Mouse (Mus musculus): Measurements from ENCODE around the gene Mvp.

The Mvp gene

GRCm38 (mm10) chr7:126959780-126960179, 54.6 kb downstream of the Mvp start:
- ATAC-seq (ENCODE audit: insufficient number of reproducible peaks, low FRiP score, low TSS enrichment): no peak

GRCm38 (mm10) chr7:126955125-126955524, 59.3 kb downstream of the Mvp start:
- no peak for ATAC-seq (ENCODE audit: insufficient number of reproducible peaks, low FRiP score, low TSS enrichment)

- ATAC-seq (ENCODE audit: insufficient number of reproducible peaks, low FRiP score, low TSS enrichment): no peak
These were observed 61.8 kb downstream of the Mvp start for GRCm38 (mm10) chr7:126952646-126953045.

- no peak for ATAC-seq (ENCODE audit: insufficient number of reproducible peaks, low FRiP score, low TSS enrichment)
These were observed 62.7 kb downstream of the Mvp start for GRCm38 (mm10) chr7:126951741-126952140.

GRCm38 (mm10) chr7:126950647-126951615, 63.5 kb downstream of the Mvp start:
- no peak for ATAC-seq (ENCODE audit: insufficient number of reproducible peaks, low FRiP score, low TSS enrichment)

GRCm38 (mm10) chr7:126949793-126950646, 64.4 kb downstream of the Mvp start, which contains the start of gene Sez6l2:
TSS of gene Sez6l2 (plus strand) at chr7:126950563.
- peak; percentile 75 for ATAC-seq (ENCODE audit: insufficient number of reproducible peaks, low FRiP score, low TSS enrichment)

GRCm38 (mm10) chr7:126949403-126949792, 65.0 kb downstream of the Mvp start, which contains the start of gene Asphd1:
TSS of gene Asphd1 (minus strand) at chr7:126949582.
- peak; percentile 5; the same call in 1 of the 2 replicates for ATAC-seq (ENCODE audit: insufficient number of reproducible peaks, low FRiP score, low TSS enrichment)

- no peak for ATAC-seq (ENCODE audit: insufficient number of reproducible peaks, low FRiP score, low TSS enrichment)
These were observed 65.8 kb downstream of the Mvp start for GRCm38 (mm10) chr7:126948626-126949025.

GRCm38 (mm10) chr7:126946530-126946929, 67.9 kb downstream of the Mvp start:
- ATAC-seq (ENCODE audit: insufficient number of reproducible peaks, low FRiP score, low TSS enrichment): no peak

GRCm38 (mm10) chr7:126941801-126942200, 72.6 kb downstream of the Mvp start:
- no peak for ATAC-seq (ENCODE audit: insufficient number of reproducible peaks, low FRiP score, low TSS enrichment)

GRCm38 (mm10) chr7:126941171-126941570, 73.2 kb downstream of the Mvp start:
- ATAC-seq (ENCODE audit: insufficient number of reproducible peaks, low FRiP score, low TSS enrichment): no peak
